Mouse (Mus musculus) midbrain, embryonic 10.5 days (tissue): ENCODE results near the gene Bak1. TPM values are rescaled to one million over a fixed set of nuclear protein-coding genes. Genes with fewer than 3 reads are reported as not detected.
A peak's percentile ranks its signal among the peaks of the same experiment; 100 is the strongest.

Experiments used
- DNase-seq: peaks from one replicate; pipeline ENCODE4 v3.0.0-alpha.2; 2017; ENCODE audit warnings: low spot score
- H3K27ac ChIP-seq: fragments of 300-500 bp; sonication (generic); replicated peaks from 2 replicates; pipeline ENCODE4 v1.5.1; 2016; ENCODE audit warnings: mild to moderate bottlenecking
- H3K27me3 ChIP-seq: fragments of 300-500 bp; sonication (generic); 2 replicates; pipeline ENCODE4 v1.6.1; 2016; ENCODE audit warnings: low read depth, mild to moderate bottlenecking; ENCODE audit not compliant: poor library complexity, severe bottlenecking
- H3K36me3 ChIP-seq: fragments of 300-500 bp; sonication (generic); 2 replicates; pipeline ENCODE4 v1.6.1; 2016; ENCODE audit warnings: mild to moderate bottlenecking, moderate library complexity
- H3K4me1 ChIP-seq: fragments of 300-500 bp; sonication (generic); 2 replicates; pipeline ENCODE4 v1.6.1; 2016
- H3K4me3 ChIP-seq: fragments of 300-500 bp; sonication (generic); 2 replicates; pipeline ENCODE4 v1.5.1; 2016; ENCODE audit warnings: mild to moderate bottlenecking, moderate library complexity
- H3K9me3 ChIP-seq: fragments of 300-500 bp; sonication (generic); replicated peaks from 2 replicates; pipeline ENCODE4 v1.6.1; 2016; ENCODE audit warnings: mild to moderate bottlenecking
- WGBS: fragments of 180-500 bp; shearing (Covaris S2); methylation state at CpG from one replicate; pipeline ENCODE4 v1.1.7; 2016; 5-methylcytosine and 5-hydroxymethylcytosine counted together
- polyA plus RNA-seq: library from polyadenylated mRNA; unstranded; fragments of >200 nt; fragmentation: Nextera tagmentation; extraction: Ambion mirVana; gene quantifications from 2 replicates; pipeline ENCODE4 v1.2.1, GENCODE M21; 2016

Gene Bak1
- polyA plus RNA-seq, 1 experiment from 2014 or later: 3.4 TPM

GRCm38 (mm10) chr17:27028284-27028795 lies 469 bp downstream of the Bak1 start:
- Histone ChIP-seq H3K36me3 (peaks cover 30% of the 10 kb centered on the region), H3K27ac (peak overlapping the region; percentile 96), H3K4me3 (peak overlapping the region; percentile 84), H3K27me3 (no peaks in the 10 kb centered on the region), H3K4me1 (peaks cover 32% of the 10 kb centered on the region), H3K9me3 (no peaks in the 10 kb centered on the region)
- DNase-seq: peak; percentile 93
- 2% methylated on average over 19 of the region's 19 CpGs for WGBS

GRCm38 (mm10) chr17:27027460-27028283 lies 1.1 kb downstream of the Bak1 start:
- H3K36me3 ChIP-seq: peaks cover 36% of the 10 kb centered on the region
- H3K4me1 ChIP-seq: peaks cover 25% of the 10 kb centered on the region
- DNase-seq: no peak
- peak overlapping the region; percentile 84 for H3K4me3 ChIP-seq
- H3K9me3 ChIP-seq: no peaks in the 10 kb centered on the region
- no peaks in the 10 kb centered on the region for H3K27me3 ChIP-seq
- H3K27ac ChIP-seq: peak overlapping the region; percentile 96
- WGBS: 48% methylated on average over 12 of the region's 12 CpGs

GRCm38 (mm10) chr17:27025951-27026350 lies 2.9 kb downstream of the Bak1 start:
- 94% methylated on average over 3 of the region's 3 CpGs for WGBS
- H3K27ac ChIP-seq: no peak overlapping the region
- no peaks in the 10 kb centered on the region for H3K9me3 ChIP-seq
- no peaks in the 10 kb centered on the region for H3K27me3 ChIP-seq
- peaks cover 22% of the 10 kb centered on the region for H3K4me1 ChIP-seq
- H3K4me3 ChIP-seq: no peak overlapping the region
- no peak for DNase-seq
- H3K36me3 ChIP-seq: peaks cover 54% of the 10 kb centered on the region

GRCm38 (mm10) chr17:27025326-27025902 lies 3.4 kb downstream of the Bak1 start:
- Histone ChIP-seq H3K36me3 (peaks cover 59% of the 10 kb centered on the region), H3K4me3 (no peak overlapping the region), H3K4me1 (peaks cover 22% of the 10 kb centered on the region), H3K27ac (no peak overlapping the region), H3K9me3 (no peaks in the 10 kb centered on the region), H3K27me3 (no peaks in the 10 kb centered on the region)
- 93% methylated on average over 17 of the region's 17 CpGs for WGBS
- DNase-seq: no peak

GRCm38 (mm10) chr17:27023342-27023741 lies 5.5 kb downstream of the Bak1 start:
- H3K27me3 ChIP-seq: no peaks in the 10 kb centered on the region
- peaks cover 70% of the 10 kb centered on the region for H3K36me3 ChIP-seq
- no peaks in the 10 kb centered on the region for H3K9me3 ChIP-seq
- H3K27ac ChIP-seq: no peak overlapping the region
- DNase-seq: no peak
- H3K4me3 ChIP-seq: no peak overlapping the region
- WGBS: 94% methylated on average over 4 of the region's 4 CpGs
- peaks cover 19% of the 10 kb centered on the region for H3K4me1 ChIP-seq

- WGBS: 96% methylated on average over 9 of the region's 9 CpGs
- Histone ChIP-seq H3K9me3 (no peaks in the 10 kb centered on the region), H3K4me1 (peaks cover 19% of the 10 kb centered on the region), H3K36me3 (peaks cover 70% of the 10 kb centered on the region), H3K4me3 (no peak overlapping the region), H3K27me3 (no peaks in the 10 kb centered on the region), H3K27ac (no peak overlapping the region)
- no peak for DNase-seq
These were observed 7.1 kb downstream of the Bak1 start for GRCm38 (mm10) chr17:27021736-27022135.

- 94% methylated on average over 14 of the region's 14 CpGs for WGBS
- Histone ChIP-seq H3K9me3 (no peaks in the 10 kb centered on the region), H3K36me3 (peaks cover 67% of the 10 kb centered on the region), H3K27ac (no peak overlapping the region), H3K27me3 (no peaks in the 10 kb centered on the region), H3K4me3 (no peak overlapping the region), H3K4me1 (peaks cover 19% of the 10 kb centered on the region)
- no peak for DNase-seq
These were observed 7.7 kb downstream of the Bak1 start for GRCm38 (mm10) chr17:27021076-27021475.

- H3K27ac ChIP-seq: peak overlapping the region; percentile 79
- 45% methylated on average over 12 of the region's 12 CpGs for WGBS
- H3K27me3 ChIP-seq: no peaks in the 10 kb centered on the region
- H3K9me3 ChIP-seq: no peaks in the 10 kb centered on the region
- H3K4me1 ChIP-seq: peaks cover 25% of the 10 kb centered on the region
- H3K36me3 ChIP-seq: peaks cover 43% of the 10 kb centered on the region
- H3K4me3 ChIP-seq: peak overlapping the region; percentile 54
- no peak for DNase-seq
These were observed 10.1 kb downstream of the Bak1 start for GRCm38 (mm10) chr17:27018555-27019196.

GRCm38 (mm10) chr17:27017564-27018499 lies 11.0 kb downstream of the Bak1 start:
- peak; percentile 87 for DNase-seq
- H3K27me3 ChIP-seq: no peaks in the 10 kb centered on the region
- peaks cover 26% of the 10 kb centered on the region for H3K4me1 ChIP-seq
- peaks cover 35% of the 10 kb centered on the region for H3K36me3 ChIP-seq
- peak overlapping the region; percentile 79 for H3K27ac ChIP-seq
- no peaks in the 10 kb centered on the region for H3K9me3 ChIP-seq
- peak overlapping the region; percentile 54 for H3K4me3 ChIP-seq
- 8% methylated on average over 34 of the region's 34 CpGs for WGBS

GRCm38 (mm10) chr17:27012909-27013308 lies 15.9 kb downstream of the Bak1 start:
- WGBS: 63% methylated on average over 6 of the region's 6 CpGs
- peaks cover 27% of the 10 kb centered on the region for H3K4me1 ChIP-seq
- H3K27ac ChIP-seq: no peak overlapping the region
- H3K9me3 ChIP-seq: no peaks in the 10 kb centered on the region
- no peaks in the 10 kb centered on the region for H3K36me3 ChIP-seq
- H3K27me3 ChIP-seq: no peaks in the 10 kb centered on the region
- DNase-seq: no peak
- H3K4me3 ChIP-seq: no peak overlapping the region

GRCm38 (mm10) chr17:27011998-27012672 lies 16.7 kb downstream of the Bak1 start:
- Histone ChIP-seq H3K36me3 (no peaks in the 10 kb centered on the region), H3K27me3 (no peaks in the 10 kb centered on the region), H3K4me3 (no peak overlapping the region), H3K9me3 (no peaks in the 10 kb centered on the region), H3K27ac (no peak overlapping the region), H3K4me1 (peaks cover 20% of the 10 kb centered on the region)
- WGBS: 67% methylated on average over 14 of the region's 14 CpGs
- no peak for DNase-seq
